25 mouse cellular contexts compared by ENCODE assay signal in the genomic region with DNA sequence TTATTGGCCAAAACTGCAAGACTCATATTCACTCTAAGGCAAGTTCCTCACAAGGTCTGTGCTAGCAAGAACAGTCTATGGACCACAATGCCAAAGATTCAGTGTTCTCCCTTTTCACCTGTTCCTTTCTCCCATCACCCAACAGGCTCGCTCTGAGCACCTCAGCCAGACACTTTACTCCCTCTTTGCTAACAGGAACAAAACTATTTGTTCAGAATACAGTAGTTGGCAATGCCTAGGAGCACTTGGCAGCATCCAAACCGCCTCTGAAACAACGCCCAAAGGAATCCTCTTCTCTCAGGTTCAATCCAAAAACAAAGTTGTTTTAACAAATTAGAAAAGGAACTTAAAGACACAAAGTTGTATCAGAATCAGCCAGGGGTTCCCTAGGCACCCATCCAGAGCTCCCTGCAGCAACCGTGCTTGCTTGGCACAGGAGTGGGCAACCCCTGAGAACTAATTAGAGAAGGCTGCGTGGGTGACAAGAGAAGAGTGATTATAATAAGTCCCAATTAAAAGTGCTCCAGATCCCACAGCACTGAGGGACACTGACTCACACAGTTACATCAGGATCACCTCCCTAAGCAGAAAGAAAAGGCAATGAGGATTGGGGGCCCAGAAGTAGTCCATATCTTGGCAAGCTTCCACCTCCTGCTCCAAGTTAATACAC. TPM values are rescaled to one million over a fixed set of nuclear protein-coding genes. Genes with fewer than 3 reads are reported as not detected.
A peak's percentile ranks its signal among the peaks of the same experiment; 100 is the strongest.
DNase-seq lines count a peak whose midpoint lies in the region; ATAC-seq and TF ChIP-seq lines count a peak whose summit lies in the region.
"Had no signal": no experiment of that assay in that cellular context is flagged by ENCODE, and none has a peak within 500 bp of the region (broad histone marks: within the 10 kb centered on the region; RNA-seq: fewer than 3 reads in every experiment).

No protein-coding gene starts in this region.

- WGBS in hindbrain, postnatal 0 days: 55% methylated on average over 5 of the region's 5 CpGs
- 71% methylated on average over 5 of the region's 5 CpGs for WGBS in hindbrain, embryonic 14.5 days

- no peak overlapping the region for H3K4me2 ChIP-seq in hindbrain, postnatal 0 days (ENCODE audit: low read depth, low read length)
- H3K4me2 ChIP-seq in hindbrain, embryonic 14.5 days (replicated peaks): no peak overlapping the region
- H3K4me2 ChIP-seq: embryonic facial prominence, embryonic 13.5 days; lung, embryonic 15.5 days had no signal

- H3K27ac ChIP-seq in hindbrain, postnatal 0 days: no peak overlapping the region
- H3K27ac ChIP-seq in hindbrain, embryonic 14.5 days: no peak overlapping the region
- H3K27ac ChIP-seq: embryonic facial prominence, embryonic 13.5 days; forebrain, embryonic 10.5 days; heart, embryonic 10.5 days; lung, embryonic 15.5 days had no signal

- no peak overlapping the region for H3K9ac ChIP-seq in hindbrain, postnatal 0 days (replicated peaks; ENCODE audit: low read length)
- no peak overlapping the region for H3K9ac ChIP-seq in hindbrain, embryonic 14.5 days
- H3K9ac ChIP-seq: embryonic facial prominence, embryonic 13.5 days; lung, embryonic 15.5 days had no signal

- H3K9me3 ChIP-seq in hindbrain, postnatal 0 days (ENCODE audit: low read length): no peaks in the 10 kb centered on the region
- H3K9me3 ChIP-seq in hindbrain, embryonic 14.5 days (ENCODE audit: control insufficient read depth, low read length): no peaks in the 10 kb centered on the region
- H3K9me3 ChIP-seq: embryonic facial prominence, embryonic 13.5 days; forebrain, embryonic 10.5 days; heart, embryonic 10.5 days; lung, embryonic 15.5 days had no signal

- intact Hi-C loops in gastrocnemius, postnatal 14 days (cut with DNase I; ENCODE audit: low total_unique reads): no loop called here

- H3K27me3 ChIP-seq in hindbrain, postnatal 0 days (ENCODE audit: insufficient read depth, low read length): no peaks in the 10 kb centered on the region
- no peaks in the 10 kb centered on the region for H3K27me3 ChIP-seq in hindbrain, embryonic 14.5 days (ENCODE audit: control insufficient read depth, insufficient read depth, low read length)
- H3K27me3 ChIP-seq: embryonic facial prominence, embryonic 13.5 days; lung, embryonic 15.5 days had no signal

- no peaks in the 10 kb centered on the region; the same call in 1 of the 2 replicates for H3K36me3 ChIP-seq in hindbrain, postnatal 0 days (ENCODE audit: insufficient read depth, low read length)
- peaks cover 7% of the 10 kb centered on the region; the same call in 1 of the 2 replicates for H3K36me3 ChIP-seq in hindbrain, embryonic 14.5 days (replicated peaks; ENCODE audit: control insufficient read depth, insufficient read depth)
- H3K36me3 ChIP-seq: lung, embryonic 15.5 days had no signal

- DNase-seq in hindbrain, postnatal 0 days (ENCODE audit: low spot score): peak; percentile 1
- DNase-seq in hindbrain, embryonic 14.5 days (ENCODE audit: low spot score): no peak
- peak; percentile 9 for DNase-seq in retina, postnatal 1 day
- no peak for DNase-seq in retina, embryonic 14.5 days (ENCODE audit: low spot score)
- peak; percentile 7 to 12 for DNase-seq in layer of hippocampus, postnatal 14 days (ENCODE audit: low spot score in 2 of 2)
- DNase-seq in lung, postnatal 4 days: no peak
- DNase-seq in gastrocnemius, postnatal 14 days: no peak
- DNase-seq: cerebellum, adult 2 months; gastrocnemius, postnatal 10 days; kidney, adult 8-10 months; liver; thymus, postnatal 36 days had no signal

- TF ChIP-seq CTCF in hindbrain, postnatal 0 days (IDR thresholded peaks at IDR 0.05; ENCODE audit: low read depth): no peak

- ATAC-seq in hindbrain, postnatal 0 days: no peak
- no peak for ATAC-seq in hindbrain, embryonic 14.5 days (ENCODE audit: low FRiP score)

- H3K4me3 ChIP-seq in hindbrain, postnatal 0 days (ENCODE audit: low read length): no peak overlapping the region
- no peak overlapping the region for H3K4me3 ChIP-seq in hindbrain, embryonic 14.5 days (replicated peaks; ENCODE audit: low read length)
- H3K4me3 ChIP-seq: embryonic facial prominence, embryonic 13.5 days; forebrain, embryonic 10.5 days; heart, embryonic 10.5 days; lung, embryonic 15.5 days had no signal

- no peaks in the 10 kb centered on the region for H3K4me1 ChIP-seq in hindbrain, postnatal 0 days (ENCODE audit: insufficient read depth, low read length)
- H3K4me1 ChIP-seq in hindbrain, embryonic 14.5 days (replicated peaks; ENCODE audit: control insufficient read depth, insufficient read depth, low read length): no peaks in the 10 kb centered on the region
- H3K4me1 ChIP-seq: embryonic facial prominence, embryonic 13.5 days; forebrain, embryonic 10.5 days; heart, embryonic 10.5 days; lung, embryonic 15.5 days had no signal

RNA-seq across cellular contexts. Expression of a gene that starts 13.7 kb away (rescaled TPM):
- total RNA-seq in hindbrain, postnatal 0 days (2014; rRNA removed): not detected in 2 replicates
- polyA plus RNA-seq in hindbrain, postnatal 0 days (2015; fragmentation: Nextera tagmentation; extraction: Ambion mirVana): not detected in 2 replicates
- not detected in 2 replicates for polyA plus RNA-seq in hindbrain, embryonic 14.5 days (2014; fragmentation: Nextera tagmentation; extraction: Ambion mirVana)
- not detected for total RNA-seq in layer of hippocampus, postnatal 14 days (2021)
- not detected for total RNA-seq in gastrocnemius, postnatal 14 days (2021)
- total RNA-seq: adrenal gland, adult 18-20 months; common myeloid progenitor, adult 5-6 weeks; ES-E14; gastrocnemius, postnatal 10 days; heart, postnatal 25 days; megakaryocyte, adult 5-6 weeks; monocyte, adult 5-6 weeks had no signal
- polyA plus RNA-seq: cerebellum, adult 2 months; embryonic facial prominence, embryonic 13.5 days; forebrain, embryonic 10.5 days; heart, embryonic 10.5 days; large intestine, adult 2 months; lung, embryonic 15.5 days; neural tube, embryonic 14.5 days; testis, adult 2 months had no signal

RNA-seq across cellular contexts. Expression of a gene that starts 26.8 kb away (rescaled TPM):
- 90.8 and 91.6 TPM in 2 replicates for total RNA-seq in hindbrain, postnatal 0 days (2014; rRNA removed)
- 95.3 and 95.8 TPM in 2 replicates for polyA plus RNA-seq in hindbrain, postnatal 0 days (2015; fragmentation: Nextera tagmentation; extraction: Ambion mirVana)
- 122 and 123 TPM in 2 replicates for polyA plus RNA-seq in hindbrain, embryonic 14.5 days (2014; fragmentation: Nextera tagmentation; extraction: Ambion mirVana)
- total RNA-seq in layer of hippocampus, postnatal 14 days (2021): 10 to 100 TPM; 66.0 to 67.9 TPM
- total RNA-seq in gastrocnemius, postnatal 14 days (2021): 10 to 100 TPM; 12.0 to 12.3 TPM

RNA-seq across cellular contexts. Expression of a gene that starts 49.0 kb away (rescaled TPM):
- total RNA-seq in hindbrain, postnatal 0 days (2014; rRNA removed): not detected in 2 replicates
- polyA plus RNA-seq in hindbrain, postnatal 0 days (2015; fragmentation: Nextera tagmentation; extraction: Ambion mirVana): 0.09 and 0.15 TPM in 2 replicates
- not detected in 2 replicates for polyA plus RNA-seq in hindbrain, embryonic 14.5 days (2014; fragmentation: Nextera tagmentation; extraction: Ambion mirVana)
- total RNA-seq in layer of hippocampus, postnatal 14 days (2021): 1 to 10 TPM in 1 of 2 experiments, under 1 TPM in 1; 0.28 to 1.9 TPM
- total RNA-seq in gastrocnemius, postnatal 14 days (2021): under 1 TPM in 1 of 2 experiments, not detected in 1; 0.72 TPM
- total RNA-seq: adrenal gland, adult 18-20 months; common myeloid progenitor, adult 5-6 weeks; gastrocnemius, postnatal 10 days; megakaryocyte, adult 5-6 weeks; monocyte, adult 5-6 weeks had no signal
- polyA plus RNA-seq: cerebellum, adult 2 months; embryonic facial prominence, embryonic 13.5 days; forebrain, embryonic 10.5 days; heart, embryonic 10.5 days; large intestine, adult 2 months; lung, embryonic 15.5 days; neural tube, embryonic 14.5 days had no signal

RNA-seq across cellular contexts. Expression of a gene that starts 49.1 kb away (rescaled TPM):
- 19.7 and 21.1 TPM in 2 replicates for total RNA-seq in hindbrain, postnatal 0 days (2014; rRNA removed)
- 36.2 and 36.6 TPM in 2 replicates for polyA plus RNA-seq in hindbrain, postnatal 0 days (2015; fragmentation: Nextera tagmentation; extraction: Ambion mirVana)
- polyA plus RNA-seq in hindbrain, embryonic 14.5 days (2014; fragmentation: Nextera tagmentation; extraction: Ambion mirVana): 40.7 and 40.9 TPM in 2 replicates
- total RNA-seq in layer of hippocampus, postnatal 14 days (2021): 10 to 100 TPM; 21.6 to 30.1 TPM
- total RNA-seq in gastrocnemius, postnatal 14 days (2021): 1 to 10 TPM; 9.3 to 10.0 TPM

RNA-seq across cellular contexts. Expression of a gene that starts 51.4 kb away (rescaled TPM):
- total RNA-seq in hindbrain, postnatal 0 days (2014; rRNA removed): not detected in 2 replicates
- polyA plus RNA-seq in hindbrain, postnatal 0 days (2015; fragmentation: Nextera tagmentation; extraction: Ambion mirVana): not detected in 2 replicates
- not detected in 2 replicates for polyA plus RNA-seq in hindbrain, embryonic 14.5 days (2014; fragmentation: Nextera tagmentation; extraction: Ambion mirVana)
- total RNA-seq in layer of hippocampus, postnatal 14 days (2021): not detected
- total RNA-seq in gastrocnemius, postnatal 14 days (2021): not detected
- total RNA-seq: adrenal gland, adult 18-20 months; common myeloid progenitor, adult 5-6 weeks; ES-E14; gastrocnemius, postnatal 10 days; heart, postnatal 25 days; megakaryocyte, adult 5-6 weeks; monocyte, adult 5-6 weeks had no signal
- polyA plus RNA-seq: cerebellum, adult 2 months; embryonic facial prominence, embryonic 13.5 days; forebrain, embryonic 10.5 days; heart, embryonic 10.5 days; large intestine, adult 2 months; lung, embryonic 15.5 days; neural tube, embryonic 14.5 days; testis, adult 2 months had no signal

Comparison
In these comparisons a context has a peak if more than half of its experiments do, and no peak if none do; other contexts are left out.
1. DNase-seq: peak in hindbrain, postnatal 0 days (single experiment), retina, postnatal 1 day (single experiment) and layer of hippocampus, postnatal 14 days (2 of 2); none in hindbrain, embryonic 14.5 days (single experiment), retina, embryonic 14.5 days (single experiment), lung, postnatal 4 days (0 of 2) and gastrocnemius, postnatal 14 days (single experiment).